Mouse (Mus musculus) stomach, embryonic 15.5 days (tissue): ENCODE results near the gene Homez. TPM values are rescaled to one million over a fixed set of nuclear protein-coding genes. Genes with fewer than 3 reads are reported as not detected.

Experiments used
- ATAC-seq: fragments of 200-750 bp; cut with Nextera tagmentation; 2 replicates; pipeline ENCODE4 v1.8.0; 2017; ENCODE audit warnings: low read depth, moderate number of reproducible peaks, moderate TSS enrichment; ENCODE audit not compliant: insufficient read depth, low FRiP score
- H3K27ac ChIP-seq: fragments of 300-500 bp; sonication (generic); 2 replicates; pipeline ENCODE4 v1.5.1; 2015; ENCODE audit warnings: mild to moderate bottlenecking, inconsistent platforms
- H3K27me3 ChIP-seq: fragments of 300-500 bp; sonication (generic); replicated peaks from 2 replicates; pipeline ENCODE4 v1.6.1; 2015; ENCODE audit warnings: inconsistent platforms
- H3K36me3 ChIP-seq: fragments of 300-500 bp; sonication (generic); 2 replicates; pipeline ENCODE4 v1.6.1; 2015; ENCODE audit warnings: inconsistent platforms
- H3K4me1 ChIP-seq: fragments of 300-500 bp; sonication (generic); 2 replicates; pipeline ENCODE4 v1.6.1; 2015; ENCODE audit warnings: inconsistent platforms
- H3K4me2 ChIP-seq: fragments of 300-500 bp; sonication (generic); 2 replicates; pipeline ENCODE4 v1.6.1; 2015; ENCODE audit warnings: mild to moderate bottlenecking, inconsistent platforms
- H3K4me3 ChIP-seq: fragments of 300-500 bp; sonication (generic); replicated peaks from 2 replicates; pipeline ENCODE4 v1.5.1; 2015; ENCODE audit warnings: inconsistent platforms
- H3K9ac ChIP-seq: fragments of 300-500 bp; sonication (generic); 2 replicates; pipeline ENCODE4 v1.6.1; 2015; ENCODE audit warnings: inconsistent platforms
- H3K9me3 ChIP-seq: fragments of 300-500 bp; sonication (generic); 2 replicates; pipeline ENCODE4 v1.6.1; 2016; ENCODE audit warnings: inconsistent platforms
- WGBS: fragments of 180-500 bp; shearing (Covaris S2); methylation state at CpG from one replicate; pipeline ENCODE4 v1.1.7; 2015; 5-methylcytosine and 5-hydroxymethylcytosine counted together
- polyA plus RNA-seq: library from polyadenylated mRNA; unstranded; fragments of >200 nt; fragmentation: Nextera tagmentation; extraction: Ambion mirVana; gene quantifications from 2 replicates; pipeline ENCODE4 v1.2.1, GENCODE M21; 2015

The Homez gene
- polyA plus RNA-seq, 1 experiment from 2014 or later: 8.4 TPM

GRCm38 (mm10) chr14:54865626-54866025 is 5.1 kb downstream of the Homez start:
- ATAC-seq: no peak
- no peak overlapping the region for H3K9ac ChIP-seq
- H3K4me1 ChIP-seq: no peaks in the 10 kb centered on the region
- no peak overlapping the region for H3K4me2 ChIP-seq
- no peak overlapping the region for H3K27ac ChIP-seq
- 70% methylated on average over 5 of the region's 5 CpGs for WGBS
- H3K4me3 ChIP-seq: no peak overlapping the region
- H3K36me3 ChIP-seq: no peaks in the 10 kb centered on the region
- H3K9me3 ChIP-seq: no peaks in the 10 kb centered on the region
- no peaks in the 10 kb centered on the region for H3K27me3 ChIP-seq

- no peaks in the 10 kb centered on the region for H3K9me3 ChIP-seq
- H3K36me3 ChIP-seq: no peaks in the 10 kb centered on the region
- 15% methylated on average over 21 of the region's 21 CpGs for WGBS
- H3K27ac ChIP-seq: peak overlapping the region; percentile 79
- peak overlapping the region; percentile 90 for H3K4me3 ChIP-seq
- ATAC-seq: no peak
- H3K4me1 ChIP-seq: no peaks in the 10 kb centered on the region
- H3K27me3 ChIP-seq: no peaks in the 10 kb centered on the region
- H3K9ac ChIP-seq: peak overlapping the region; percentile 44; the same call in 1 of the 2 replicates
- peak overlapping the region; percentile 79 for H3K4me2 ChIP-seq
Measured at GRCm38 (mm10) chr14:54864313-54865036, 6.3 kb downstream of the Homez start.

- Histone ChIP-seq H3K9me3 (no peaks in the 10 kb centered on the region), H3K9ac (peak overlapping the region; percentile 75), H3K4me3 (peak overlapping the region; percentile 90), H3K27me3 (no peaks in the 10 kb centered on the region), H3K4me2 (peak overlapping the region; percentile 79), H3K36me3 (no peaks in the 10 kb centered on the region), H3K4me1 (no peaks in the 10 kb centered on the region), H3K27ac (peak overlapping the region; percentile 79)
- under 1% methylated on average over 56 of the region's 56 CpGs for WGBS
- ATAC-seq: peak; percentile 100
Measured at GRCm38 (mm10) chr14:54863501-54864312, 7.1 kb downstream of the Homez start.

- Histone ChIP-seq H3K27ac (no peak overlapping the region), H3K4me3 (no peak overlapping the region), H3K9me3 (no peaks in the 10 kb centered on the region), H3K4me1 (no peaks in the 10 kb centered on the region), H3K9ac (no peak overlapping the region), H3K36me3 (peaks cover 7% of the 10 kb centered on the region; the same call in 1 of the 2 replicates), H3K4me2 (no peak overlapping the region), H3K27me3 (no peaks in the 10 kb centered on the region)
- 45% methylated on average over 2 of the region's 2 CpGs for WGBS
- ATAC-seq: no peak
Measured at GRCm38 (mm10) chr14:54860511-54860910, 10.2 kb downstream of the Homez start.

- Histone ChIP-seq H3K4me2 (no peak overlapping the region), H3K4me3 (no peak overlapping the region), H3K4me1 (no peaks in the 10 kb centered on the region), H3K27me3 (no peaks in the 10 kb centered on the region), H3K36me3 (peaks cover 7% of the 10 kb centered on the region; the same call in 1 of the 2 replicates), H3K9me3 (no peaks in the 10 kb centered on the region), H3K27ac (no peak overlapping the region), H3K9ac (no peak overlapping the region)
- ATAC-seq: no peak
- 89% methylated on average over 9 of the region's 9 CpGs for WGBS
Measured at GRCm38 (mm10) chr14:54857891-54858290, 12.9 kb downstream of the Homez start.

- no peak overlapping the region for H3K4me2 ChIP-seq
- peaks cover 7% of the 10 kb centered on the region; the same call in 1 of the 2 replicates for H3K36me3 ChIP-seq
- 81% methylated on average over 7 of the region's 7 CpGs for WGBS
- ATAC-seq: no peak
- H3K9ac ChIP-seq: no peak overlapping the region
- H3K4me3 ChIP-seq: no peak overlapping the region
- H3K27me3 ChIP-seq: no peaks in the 10 kb centered on the region
- H3K4me1 ChIP-seq: no peaks in the 10 kb centered on the region
- H3K27ac ChIP-seq: no peak overlapping the region
- H3K9me3 ChIP-seq: no peaks in the 10 kb centered on the region
Measured at GRCm38 (mm10) chr14:54856703-54857102, 14.1 kb downstream of the Homez start.

GRCm38 (mm10) chr14:54855726-54856125 is 15.0 kb downstream of the Homez start:
- H3K9ac ChIP-seq: no peak overlapping the region
- WGBS: 93% methylated on average over 3 of the region's 3 CpGs
- no peaks in the 10 kb centered on the region for H3K27me3 ChIP-seq
- no peak overlapping the region for H3K4me2 ChIP-seq
- peaks cover 7% of the 10 kb centered on the region; the same call in 1 of the 2 replicates for H3K36me3 ChIP-seq
- no peak for ATAC-seq
- H3K9me3 ChIP-seq: no peaks in the 10 kb centered on the region
- H3K4me3 ChIP-seq: no peak overlapping the region
- H3K4me1 ChIP-seq: no peaks in the 10 kb centered on the region
- no peak overlapping the region for H3K27ac ChIP-seq

- Histone ChIP-seq H3K27ac (no peak overlapping the region), H3K4me2 (no peak overlapping the region), H3K36me3 (no peaks in the 10 kb centered on the region), H3K27me3 (no peaks in the 10 kb centered on the region), H3K9me3 (no peaks in the 10 kb centered on the region), H3K4me3 (no peak overlapping the region), H3K4me1 (no peaks in the 10 kb centered on the region), H3K9ac (no peak overlapping the region)
- 2% methylated on average over 4 of the region's 4 CpGs for WGBS
- ATAC-seq: no peak
Measured at GRCm38 (mm10) chr14:54843461-54843860, 27.3 kb downstream of the Homez start.

- 67% methylated on average over 1 of the region's 1 CpGs for WGBS
- Histone ChIP-seq H3K4me3 (no peak overlapping the region), H3K9ac (no peak overlapping the region), H3K4me2 (no peak overlapping the region), H3K27ac (no peak overlapping the region), H3K4me1 (no peaks in the 10 kb centered on the region), H3K27me3 (no peaks in the 10 kb centered on the region), H3K9me3 (no peaks in the 10 kb centered on the region), H3K36me3 (no peaks in the 10 kb centered on the region)
- ATAC-seq: no peak
Measured at GRCm38 (mm10) chr14:54823716-54824115, 47.0 kb downstream of the Homez start.

- Histone ChIP-seq H3K4me1 (no peaks in the 10 kb centered on the region), H3K9me3 (no peaks in the 10 kb centered on the region), H3K9ac (no peak overlapping the region), H3K4me3 (no peak overlapping the region), H3K4me2 (no peak overlapping the region), H3K36me3 (no peaks in the 10 kb centered on the region), H3K27me3 (no peaks in the 10 kb centered on the region), H3K27ac (no peak overlapping the region)
- WGBS: 69% methylated on average over 2 of the region's 2 CpGs
- ATAC-seq: no peak
Measured at GRCm38 (mm10) chr14:54822301-54822700, 48.5 kb downstream of the Homez start.

GRCm38 (mm10) chr14:54817791-54818190 is 53.0 kb downstream of the Homez start:
- Histone ChIP-seq H3K9ac (no peak overlapping the region), H3K4me1 (no peaks in the 10 kb centered on the region), H3K27ac (no peak overlapping the region), H3K4me2 (no peak overlapping the region), H3K36me3 (no peaks in the 10 kb centered on the region), H3K27me3 (no peaks in the 10 kb centered on the region), H3K9me3 (no peaks in the 10 kb centered on the region), H3K4me3 (no peak overlapping the region)
- no peak for ATAC-seq
- 45% methylated on average over 2 of the region's 2 CpGs for WGBS

- H3K4me2 ChIP-seq: no peak overlapping the region
- ATAC-seq: no peak
- no peak overlapping the region for H3K9ac ChIP-seq
- H3K27me3 ChIP-seq: no peaks in the 10 kb centered on the region
- WGBS: 53% methylated on average over 3 of the region's 3 CpGs
- no peaks in the 10 kb centered on the region for H3K9me3 ChIP-seq
- no peak overlapping the region for H3K27ac ChIP-seq
- H3K4me1 ChIP-seq: no peaks in the 10 kb centered on the region
- H3K36me3 ChIP-seq: no peaks in the 10 kb centered on the region
- H3K4me3 ChIP-seq: no peak overlapping the region
Measured at GRCm38 (mm10) chr14:54815737-54816136, 55.0 kb downstream of the Homez start.
